Mouse (Mus musculus) thymus, adult 2 months (tissue): ENCODE measurements around the gene Gpr37l1. TPM values are rescaled to one million over a fixed set of nuclear protein-coding genes. Genes with fewer than 3 reads are reported as not detected.

Source experiments
- DNase-seq: peaks from one replicate; pipeline ENCODE4 v3.0.0; 2021
- H3K27ac ChIP-seq: fragments of 200-500 bp; 2 replicates; pipeline ENCODE4 v1.5.1; 2012; ENCODE audit warnings: low read length, control low read depth; ENCODE audit not compliant: control insufficient read depth, insufficient read depth
- H3K27me3 ChIP-seq: fragments of 200-500 bp; 2 replicates; pipeline ENCODE4 v1.6.1; 2012; ENCODE audit warnings: mild to moderate bottlenecking, low read length, moderate library complexity, mixed read lengths; ENCODE audit not compliant: control insufficient read depth, insufficient read depth
- H3K36me3 ChIP-seq: fragments of 200-500 bp; 2 replicates; pipeline ENCODE4 v1.6.1; 2012; ENCODE audit warnings: mild to moderate bottlenecking, low read length, moderate library complexity; ENCODE audit not compliant: control insufficient read depth, insufficient read depth
- H3K4me1 ChIP-seq: fragments of 200-500 bp; replicated peaks from 2 replicates; pipeline ENCODE4 v1.6.1; 2012; ENCODE audit warnings: low read length; ENCODE audit not compliant: control insufficient read depth, insufficient read depth
- H3K4me3 ChIP-seq: fragments of 200-500 bp; 2 replicates; pipeline ENCODE4 v1.5.1; 2012; ENCODE audit warnings: mild to moderate bottlenecking, low read length, control low read depth, moderate library complexity; ENCODE audit not compliant: control insufficient read depth, insufficient read depth
- CTCF ChIP-seq: fragments of 200-500 bp; IDR thresholded peaks from 2 replicates; pipeline ENCODE4 v1.5.1; 2012; ENCODE audit warnings: mild to moderate bottlenecking, control low read depth, low read length, moderate library complexity, borderline replicate concordance; ENCODE audit not compliant: control insufficient read depth, poor library complexity, insufficient read depth; ENCODE audit errors: extremely low read depth
- POLR2A ChIP-seq: fragments of 200-500 bp; IDR thresholded peaks from 2 replicates; pipeline ENCODE4 v1.6.1; 2012; ENCODE audit warnings: mild to moderate bottlenecking, low read length, control low read depth, moderate library complexity; ENCODE audit not compliant: control insufficient read depth, poor library complexity, insufficient read depth; ENCODE audit errors: extremely low read depth
- WGBS: fragments of 180-500 bp; shearing (Covaris S2); methylation state at CpG from one replicate; pipeline ENCODE4 v1.1.7; 2018; 5-methylcytosine and 5-hydroxymethylcytosine counted together
- polyA plus RNA-seq: library from polyadenylated mRNA; depleted of rRNA; stranded (reverse); fragments of >200 nt; gene quantifications from 2 replicates; pipeline ENCODE4 v1.2.3, GENCODE M21; 2012

Gpr37l1 gene
- polyA plus RNA-seq, 1 experiment, result 0.50 TPM

DNA sequence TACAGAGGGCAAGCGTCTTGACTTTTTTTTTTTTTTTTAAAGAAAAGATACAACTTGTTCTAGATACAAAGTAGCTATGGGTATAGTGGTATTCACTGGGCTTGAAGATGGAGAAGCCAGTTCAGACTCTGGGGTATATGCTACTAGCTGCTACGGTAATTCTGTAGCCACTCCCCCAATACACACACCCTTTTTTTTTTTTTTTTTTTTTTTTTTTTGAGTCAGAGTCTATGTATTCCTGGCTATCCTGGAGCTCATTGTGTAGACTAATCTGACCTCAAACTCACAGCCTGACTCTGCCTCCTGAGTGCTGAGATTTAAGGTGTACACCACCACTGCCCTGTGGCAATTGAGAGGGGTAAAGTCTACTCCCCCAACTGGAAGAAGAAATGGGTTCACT lies 25.0 kb downstream of the Gpr37l1 start:
- Histone ChIP-seq H3K4me1 (peaks cover 20% of the 10 kb centered on the region), H3K27ac (no peak overlapping the region), H3K27me3 (no peaks in the 10 kb centered on the region), H3K36me3 (peaks cover 72% of the 10 kb centered on the region), H3K4me3 (no peak overlapping the region)
- WGBS, result 92% methylated on average over 2 of the region's 2 CpGs
- DNase-seq, result no peak
- no peak for TF ChIP-seq POLR2A
- no peak for TF ChIP-seq CTCF

DNA sequence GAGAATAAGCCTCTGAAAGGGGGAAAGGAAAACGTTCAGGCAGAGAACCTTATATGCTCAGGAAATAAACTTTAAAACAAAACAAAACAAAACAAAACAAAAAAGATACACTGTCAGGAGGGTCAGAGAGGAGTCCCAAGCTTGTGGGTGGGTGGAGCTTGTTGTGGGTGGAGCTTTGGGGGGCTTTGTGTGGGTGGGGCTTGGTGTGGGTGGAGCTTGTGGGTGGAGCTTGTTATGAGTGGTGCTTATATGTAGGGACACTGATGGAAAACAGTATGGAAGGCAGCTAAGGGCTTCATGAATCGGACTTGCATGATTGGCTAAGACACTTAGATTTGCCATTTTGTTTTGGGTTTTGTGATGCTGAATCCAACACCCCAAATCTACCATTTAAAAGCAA lies 27.6 kb downstream of the Gpr37l1 start:
- WGBS, result 86% methylated on average over 2 of the region's 2 CpGs

DNA sequence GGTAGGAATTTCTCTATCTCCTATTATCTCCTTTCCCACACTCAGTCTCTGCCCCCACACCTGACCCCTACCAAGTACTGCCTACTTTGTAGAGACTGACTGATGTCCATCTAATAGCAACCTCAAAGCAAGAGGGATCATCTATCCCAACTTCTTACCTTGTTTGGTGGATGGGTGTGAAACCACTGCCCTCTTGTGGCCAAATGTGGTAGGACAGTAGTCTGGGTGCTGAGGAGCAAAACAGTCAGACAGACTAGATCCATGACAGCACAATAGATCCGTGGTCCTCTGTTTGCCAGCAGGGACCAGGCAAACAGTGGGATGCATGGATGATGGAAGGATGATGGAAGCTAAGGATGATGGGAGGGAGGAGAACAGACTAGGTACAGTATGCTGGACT lies 31.0 kb downstream of the Gpr37l1 start:
- TF ChIP-seq POLR2A (no peak), CTCF (no peak)
- Histone ChIP-seq H3K4me1 (peaks cover 29% of the 10 kb centered on the region), H3K4me3 (no peak overlapping the region), H3K36me3 (peaks cover 63% of the 10 kb centered on the region), H3K27me3 (no peaks in the 10 kb centered on the region), H3K27ac (no peak overlapping the region)
- 8% methylated on average over 1 of the region's 1 CpGs for WGBS
- DNase-seq, result peak; percentile 72

More for the DNA sequence above, 27.6 kb downstream of the Gpr37l1 start:
- Histone ChIP-seq H3K36me3 (peaks cover 90% of the 10 kb centered on the region), H3K27ac (no peak overlapping the region), H3K27me3 (no peaks in the 10 kb centered on the region), H3K4me1 (peaks cover 19% of the 10 kb centered on the region), H3K4me3 (no peak overlapping the region)
- TF ChIP-seq CTCF (no peak), POLR2A (no peak)
- DNase-seq, result peak; percentile 35

DNA sequence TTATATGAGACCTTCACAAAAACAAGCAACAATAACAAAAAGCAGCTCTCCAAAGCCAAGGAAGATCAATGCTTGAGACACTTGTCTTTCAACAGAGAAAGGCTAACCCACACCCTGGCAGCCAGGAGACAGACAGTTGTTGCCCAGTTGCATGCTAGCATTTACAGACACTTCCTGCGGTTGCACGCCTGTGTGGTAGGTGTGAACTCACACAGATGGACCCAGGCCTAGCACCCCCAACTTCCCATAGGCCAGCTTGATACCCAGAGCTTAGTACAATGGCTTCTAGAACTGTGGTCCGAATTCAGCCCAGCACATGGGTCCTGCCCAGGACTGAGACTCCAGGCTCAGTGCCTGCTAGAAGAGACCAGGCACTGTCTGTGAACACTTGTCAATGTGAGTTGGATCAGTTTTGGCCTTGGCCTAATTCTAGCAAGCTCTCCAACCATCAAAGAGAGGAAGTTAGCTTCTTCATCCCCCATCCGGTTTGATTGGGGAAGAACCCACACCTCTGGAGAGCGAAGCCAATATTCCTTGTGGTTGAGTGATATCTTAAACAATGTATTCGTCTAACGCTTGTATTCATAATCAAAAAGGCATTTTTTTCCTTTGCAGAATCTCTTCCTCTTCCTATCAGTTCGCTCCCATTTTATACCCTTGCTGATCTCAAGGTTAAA lies 32.2 kb downstream of the Gpr37l1 start:
- Histone ChIP-seq H3K4me3 (peak overlapping the region; percentile 14), H3K27ac (peak overlapping the region; percentile 55), H3K4me1 (peaks cover 40% of the 10 kb centered on the region), H3K27me3 (no peaks in the 10 kb centered on the region), H3K36me3 (peaks cover 51% of the 10 kb centered on the region)
- TF ChIP-seq POLR2A (no peak), CTCF (no peak)
- peak; percentile 31 for DNase-seq
- 26% methylated on average over 8 of the region's 8 CpGs for WGBS

DNA sequence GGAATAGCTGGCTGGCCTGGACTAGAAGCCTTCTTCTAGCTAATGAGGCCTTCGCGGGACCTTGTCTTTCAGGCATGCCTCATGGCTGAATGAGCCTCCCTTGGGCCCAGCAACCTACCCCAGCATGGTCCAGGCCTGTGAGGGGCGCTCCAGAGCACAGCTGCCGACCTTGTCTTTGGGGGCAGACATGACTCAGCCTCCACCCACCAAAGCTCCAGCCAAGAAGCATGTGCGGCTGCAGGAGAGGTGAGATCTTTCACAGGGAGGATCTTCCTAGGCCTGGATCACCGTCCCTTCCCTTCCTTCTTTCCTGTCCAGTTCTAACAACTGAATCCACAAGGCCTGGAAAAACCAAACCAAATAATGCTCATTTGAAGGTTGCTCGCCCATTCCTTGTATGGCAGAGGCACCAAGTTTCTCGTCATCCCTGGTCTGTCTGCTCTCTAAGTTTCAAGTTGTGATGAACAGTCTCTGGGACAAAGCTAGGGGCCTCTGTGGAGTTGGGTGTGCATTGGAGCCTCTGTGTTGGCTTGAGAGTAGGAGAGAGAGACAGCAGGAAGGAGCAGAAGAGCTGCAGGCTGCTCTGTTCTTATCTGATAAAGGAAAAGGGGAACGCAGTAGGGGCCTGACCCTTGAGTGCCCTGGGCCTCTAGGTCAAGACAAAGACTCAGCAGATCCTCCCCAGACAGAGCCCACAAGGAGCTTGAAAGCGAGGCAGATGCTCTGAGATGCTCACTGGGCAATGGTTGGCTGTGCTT lies 33.6 kb downstream of the Gpr37l1 start:
- peaks cover 54% of the 10 kb centered on the region for H3K4me1 ChIP-seq
- H3K4me3 ChIP-seq, result peak overlapping the region; percentile 65
- H3K36me3 ChIP-seq, result peaks cover 37% of the 10 kb centered on the region
- TF ChIP-seq POLR2A (no peak), CTCF (peak; percentile 68; the same call in 1 of the 2 replicates)
- H3K27ac ChIP-seq, result peak overlapping the region; percentile 94
- no peaks in the 10 kb centered on the region for H3K27me3 ChIP-seq
- peak; percentile 76 for DNase-seq
- WGBS, result 10% methylated on average over 10 of the region's 10 CpGs

DNA sequence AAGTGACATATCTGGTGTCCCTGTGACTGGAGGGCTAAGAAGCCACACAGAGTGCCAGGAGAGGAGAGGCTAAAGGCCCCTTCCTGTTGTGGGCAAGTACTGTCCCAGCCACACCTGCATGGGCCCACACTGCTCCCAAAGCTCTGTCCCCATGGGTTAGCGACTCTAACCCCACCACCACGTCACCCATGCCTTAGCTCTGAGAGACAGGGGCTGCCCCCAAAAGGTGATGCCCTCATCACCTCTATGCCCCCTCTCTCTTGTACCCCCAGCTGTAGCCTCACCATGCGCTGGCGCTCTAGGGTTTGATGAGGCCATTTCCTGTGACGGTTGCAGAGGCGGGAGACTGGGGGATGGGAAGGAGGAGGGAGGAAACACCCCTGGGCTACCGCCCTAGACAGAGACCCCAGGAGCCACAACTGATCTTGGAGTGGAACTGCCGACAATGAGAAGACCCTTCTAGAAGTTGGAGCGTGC lies 34.5 kb downstream of the Gpr37l1 start:
- 6% methylated on average over 9 of the region's 9 CpGs for WGBS
- peak overlapping the region; percentile 65 for H3K4me3 ChIP-seq
- H3K36me3 ChIP-seq, result peaks cover 29% of the 10 kb centered on the region
- TF ChIP-seq POLR2A, result 0 out of 2 replicates have a peak, but pooled peaks have one; percentile 21
- TF ChIP-seq CTCF, result no peak
- H3K27me3 ChIP-seq, result no peaks in the 10 kb centered on the region
- H3K4me1 ChIP-seq, result peaks cover 63% of the 10 kb centered on the region
- H3K27ac ChIP-seq, result peak overlapping the region; percentile 94
- DNase-seq, result peak; percentile 90
